Mouse (Mus musculus): ENCODE data around the gene Gper1.

- TF ChIP-seq CTCF (IDR thresholded peaks at IDR 0.05; ENCODE audit: borderline replicate concordance, extremely low read depth, insufficient read depth, insufficient read length) (no peak), POLR2A (IDR thresholded peaks at IDR 0.05; ENCODE audit: borderline replicate concordance, extremely low read depth, insufficient read depth, insufficient read length, poor library complexity, severe bottlenecking) (no peak)
These were observed 33.3 kb upstream of the Gper1 start for GRCm38 (mm10) chr5:139389676-139390061.
